Mouse (Mus musculus) left cerebral cortex, adult 2 months (tissue): Measurements from ENCODE around the gene Iqsec1. TPM values are rescaled to one million over a fixed set of nuclear protein-coding genes. Genes with fewer than 3 reads are reported as not detected.
A peak's percentile ranks its signal among the peaks of the same experiment; 100 is the strongest.

Experiments used
- DNase-seq, 2 experiments: peaks; one replicate each; pipeline ENCODE4 v3.0.0; 2021 to 2022; ENCODE audit warnings: low spot score in 2 of 2, mixed read lengths in 1 of 2; ENCODE audit errors: extremely low spot score in 1 of 2
- H3K27ac ChIP-seq: fragments of 200-600 bp; 2 replicates; pipeline ENCODE4 v1.8.1; 2022
- H3K4me3 ChIP-seq: fragments of 200-600 bp; 2 replicates; pipeline ENCODE4 v1.8.1; 2022
- CTCF ChIP-seq: fragments of 200-600 bp; IDR thresholded peaks from 2 replicates; pipeline ENCODE4 v1.8.1; 2022; ENCODE audit warnings: antibody characterized with exemption, mild to moderate bottlenecking, moderate library complexity
- intact Hi-C: fragments of 180-260 bp; cut with DNase I; formaldehyde crosslinking; loops from one replicate; pipeline ENCODE4 v1.15.1; 2025
- total RNA-seq, 2 experiments: library from RNA; stranded (reverse); gene quantifications; 2 replicates each; pipeline ENCODE4 v1.2.3; 2021

Iqsec1 gene
- total RNA-seq, 2 experiments from 2014 or later = 369 to 377 TPM

- no peak overlapping the region for H3K4me3 ChIP-seq
- no peak for TF ChIP-seq CTCF
- intact Hi-C loops = no loop called here
- DNase-seq = no peak
- H3K27ac ChIP-seq = no peak overlapping the region
Measured at GRCm38 (mm10) chr6:90755613-90755941, 232.9 kb downstream of the Iqsec1 start.

DNA sequence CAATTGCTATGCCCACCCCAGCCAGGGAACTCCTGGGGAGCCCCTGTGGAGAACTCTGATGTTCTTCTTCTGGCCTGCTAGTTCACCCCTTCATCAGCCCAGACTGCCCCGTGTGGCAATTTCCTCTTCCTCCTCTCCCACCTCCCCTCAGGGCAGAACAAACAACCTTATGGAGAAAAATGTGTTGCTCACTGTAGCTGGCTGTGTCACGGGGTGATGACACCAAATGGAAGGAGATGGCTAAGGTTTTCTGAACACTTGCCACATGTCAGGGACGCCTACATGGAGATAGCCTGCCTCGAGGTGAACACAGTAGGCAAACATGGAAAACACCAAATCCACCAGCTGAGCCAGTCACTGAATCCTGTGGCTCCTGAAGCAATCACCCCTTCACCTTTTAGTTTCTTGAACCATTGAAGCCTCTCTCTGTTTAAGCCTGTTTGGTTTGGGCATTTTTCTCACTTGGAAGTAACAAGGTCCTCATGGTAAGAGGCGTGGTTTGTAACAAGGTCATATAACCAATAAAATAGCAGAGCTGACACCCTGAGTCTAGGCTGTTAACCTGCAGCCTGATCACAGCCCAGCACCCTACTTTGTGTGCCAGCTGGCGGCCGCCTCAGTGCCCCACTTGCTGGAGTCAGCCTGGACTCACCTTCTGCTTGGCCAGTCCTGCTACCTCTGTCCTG lies 233.4 kb downstream of the Iqsec1 start:
- Histone ChIP-seq H3K4me3 (no peak overlapping the region), H3K27ac (no peak overlapping the region)
- TF ChIP-seq CTCF = no peak
- intact Hi-C loops = no loop called here
- DNase-seq = no peak

- intact Hi-C loops = no loop called here
- no peak for TF ChIP-seq CTCF
- no peak for DNase-seq
- Histone ChIP-seq H3K4me3 (no peak overlapping the region), H3K27ac (no peak overlapping the region)
Measured at GRCm38 (mm10) chr6:90754093-90754492, 234.4 kb downstream of the Iqsec1 start.

- DNase-seq = no peak
- TF ChIP-seq CTCF = no peak
- Histone ChIP-seq H3K4me3 (no peak overlapping the region), H3K27ac (no peak overlapping the region)
- intact Hi-C loops = no loop called here
Measured at GRCm38 (mm10) chr6:90753656-90754055, 234.8 kb downstream of the Iqsec1 start.

DNA sequence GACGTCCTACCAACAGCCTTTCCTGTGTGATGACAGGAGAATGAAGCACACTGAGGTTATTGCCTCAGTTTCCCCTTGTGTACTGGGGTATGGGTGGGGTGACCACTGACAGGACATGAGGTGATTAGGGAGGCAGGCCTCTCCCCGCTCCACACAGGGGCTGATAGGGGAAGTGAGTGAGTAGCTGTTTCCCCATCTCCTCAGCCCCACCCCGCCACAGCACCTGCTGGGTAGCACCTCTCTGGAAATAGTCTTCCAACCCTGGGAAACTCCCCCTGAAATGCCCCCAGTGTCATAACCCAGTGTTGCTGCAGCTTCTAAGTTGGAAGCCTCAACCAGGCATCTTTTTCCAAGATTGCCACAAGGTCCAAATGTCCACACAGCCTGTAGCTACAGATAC lies 236.9 kb downstream of the Iqsec1 start:
- no peak overlapping the region for H3K4me3 ChIP-seq
- intact Hi-C loops = no loop called here
- no peak for TF ChIP-seq CTCF

DNA sequence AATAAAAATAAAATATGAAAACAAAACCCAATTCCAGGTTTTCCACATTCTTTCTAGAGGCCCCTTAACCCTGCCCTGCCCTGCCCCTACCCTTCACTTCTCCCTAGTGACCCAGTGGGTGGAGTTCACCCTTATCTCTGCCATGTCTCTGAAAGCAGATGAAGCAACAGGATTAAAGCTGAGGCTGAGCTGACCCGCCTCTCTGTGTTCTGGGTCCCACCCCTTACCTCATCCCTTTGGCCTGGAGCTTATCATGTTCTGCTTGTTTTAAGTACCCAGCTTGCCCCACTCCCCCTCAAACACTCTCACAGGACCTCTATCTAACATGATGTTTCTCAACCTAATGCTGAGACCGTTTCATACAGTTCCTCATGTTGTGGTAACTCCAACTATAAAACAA lies 238.4 kb downstream of the Iqsec1 start:
- no peak for TF ChIP-seq CTCF
- DNase-seq = no peak
- H3K4me3 ChIP-seq = no peak overlapping the region
- no peak overlapping the region for H3K27ac ChIP-seq
- intact Hi-C loops = no loop called here

More for the DNA sequence above, 236.9 kb downstream of the Iqsec1 start:
- H3K27ac ChIP-seq = no peak overlapping the region
- DNase-seq = no peak

- intact Hi-C loops = no loop called here
- DNase-seq = no peak
- Histone ChIP-seq H3K4me3 (no peak overlapping the region), H3K27ac (no peak overlapping the region)
- TF ChIP-seq CTCF = no peak
Measured at GRCm38 (mm10) chr6:90749414-90749937, 239.0 kb downstream of the Iqsec1 start.

- Histone ChIP-seq H3K27ac (no peak overlapping the region), H3K4me3 (no peak overlapping the region)
- TF ChIP-seq CTCF = no peak
- intact Hi-C loops = no loop called here
- no peak for DNase-seq
Measured at GRCm38 (mm10) chr6:90748976-90749375, 239.5 kb downstream of the Iqsec1 start.

DNA sequence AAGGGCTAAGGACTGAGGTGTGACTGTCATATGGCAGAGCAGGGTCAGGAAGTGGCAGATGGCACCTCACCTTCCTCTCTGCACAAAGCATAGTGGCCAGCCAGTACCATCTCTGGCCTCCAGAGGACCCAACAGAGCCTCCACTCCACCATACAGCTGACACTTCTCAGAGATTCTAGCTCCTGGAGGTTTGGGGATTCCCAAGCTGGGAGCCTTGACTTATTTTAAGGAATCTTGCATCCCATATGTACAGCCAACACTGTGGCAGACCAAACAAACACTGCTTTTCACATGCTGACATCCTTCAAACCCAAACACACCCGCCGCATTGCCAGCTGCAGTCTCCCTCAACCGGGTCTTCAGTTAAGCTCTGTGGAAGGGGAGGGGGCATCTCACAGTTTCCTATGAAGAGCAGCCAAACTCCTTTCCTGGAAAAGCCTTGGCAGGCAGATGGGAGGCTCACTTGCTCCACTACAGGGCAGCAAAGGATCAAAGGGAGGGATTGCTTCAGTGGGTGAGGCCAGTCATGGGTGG lies 242.1 kb downstream of the Iqsec1 start:
- Histone ChIP-seq H3K27ac (no peak overlapping the region), H3K4me3 (no peak overlapping the region)
- DNase-seq = no peak
- peak; percentile 42 for TF ChIP-seq CTCF
- intact Hi-C loops = no loop called here

DNA sequence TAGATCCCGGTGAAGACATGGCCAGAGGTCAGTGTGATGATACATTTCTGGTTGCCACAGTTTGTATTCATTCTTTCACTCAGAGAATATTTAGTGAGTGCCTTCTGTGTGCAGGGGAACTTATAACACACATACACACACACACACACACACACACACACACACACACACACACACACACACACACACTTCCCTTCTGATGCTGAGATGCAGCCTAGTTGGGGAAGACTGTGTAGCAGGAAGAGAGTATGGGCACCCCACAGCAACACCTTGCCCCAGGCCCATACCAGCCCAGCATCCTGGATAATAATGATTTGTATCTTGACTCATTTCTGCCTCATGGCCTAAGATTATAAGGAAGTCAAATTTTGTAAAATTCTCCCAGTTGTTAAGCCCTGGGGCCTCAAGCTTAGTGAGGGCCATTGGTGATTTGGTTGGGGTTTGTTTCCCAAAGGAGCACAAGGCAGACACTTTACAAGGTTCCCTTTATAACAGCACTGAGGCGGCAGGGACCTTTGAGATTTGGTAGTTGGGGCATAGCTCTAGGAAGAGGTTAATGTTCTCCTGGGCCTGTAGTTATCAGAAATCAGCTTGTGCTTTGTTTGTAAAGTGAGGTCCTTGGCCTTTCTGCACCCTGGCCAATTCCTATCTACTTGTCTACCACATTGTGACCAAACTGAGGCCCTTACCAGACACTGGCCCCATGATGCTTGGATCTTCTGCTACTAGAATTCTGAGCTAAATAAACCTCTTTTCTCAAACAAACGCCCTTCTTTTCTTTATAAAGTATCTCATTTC lies 242.9 kb downstream of the Iqsec1 start:
- Histone ChIP-seq H3K27ac (no peak overlapping the region), H3K4me3 (no peak overlapping the region)
- intact Hi-C loops = no loop called here
- TF ChIP-seq CTCF = no peak
- no peak for DNase-seq

DNA sequence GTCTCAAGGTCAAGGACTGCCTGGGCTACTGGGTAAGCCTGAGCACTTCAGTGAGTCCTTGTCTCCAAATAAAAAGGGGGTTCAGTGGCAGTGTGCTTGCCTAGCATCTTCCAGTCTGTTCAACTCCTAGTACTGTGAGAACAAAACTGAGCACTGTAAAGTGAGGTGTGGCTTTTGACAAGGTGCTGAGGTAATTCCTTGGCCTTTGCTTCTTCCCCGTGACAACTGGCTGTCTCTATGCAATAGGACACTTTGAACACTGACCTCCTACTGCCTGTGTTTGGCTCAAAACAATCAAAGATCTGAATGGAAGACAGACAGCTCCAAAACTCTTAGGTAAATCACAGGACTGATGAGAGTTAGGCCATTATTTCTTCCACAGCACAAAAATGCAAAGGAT lies 246.0 kb downstream of the Iqsec1 start:
- intact Hi-C loops = no loop called here
- DNase-seq = no peak
- no peak for TF ChIP-seq CTCF
- Histone ChIP-seq H3K27ac (no peak overlapping the region), H3K4me3 (no peak overlapping the region)

GRCm38 (mm10) chr6:90741717-90742116 lies 246.8 kb downstream of the Iqsec1 start:
- no peak for TF ChIP-seq CTCF
- Histone ChIP-seq H3K4me3 (no peak overlapping the region), H3K27ac (no peak overlapping the region)
- DNase-seq = no peak
- intact Hi-C loops = no loop called here

GRCm38 (mm10) chr6:90741056-90741420 lies 247.4 kb downstream of the Iqsec1 start:
- Histone ChIP-seq H3K4me3 (no peak overlapping the region), H3K27ac (no peak overlapping the region)
- no peak for DNase-seq
- intact Hi-C loops = no loop called here
- no peak for TF ChIP-seq CTCF
